Mouse (Mus musculus) adrenal gland, postnatal 36 days (tissue): ENCODE results near the gene Axdnd1. TPM values are rescaled to one million over a fixed set of nuclear protein-coding genes. Genes with fewer than 3 reads are reported as not detected.
"Not testable (repeated sequence)": the region's sequence is repeated elsewhere in the genome, so short reads cannot be mapped to it uniquely, and the experiment has no call there.

Experiments
- DNase-seq, 2 experiments: peaks; one replicate each; pipeline ENCODE4 v3.0.0; 2021; ENCODE audit warnings: mixed read lengths in 1 of 2
- total RNA-seq, 2 experiments: library from RNA; stranded (reverse); gene quantifications; 2 replicates each; pipeline ENCODE4 v1.2.3; 2021

Gene Axdnd1
- total RNA-seq, 2 experiments from 2014 or later, result 1.1 to 3.9 TPM

- DNase-seq, result no peak
Measured at GRCm38 (mm10) chr1:156437016-156437708, 16.2 kb upstream of the Axdnd1 start.

DNA sequence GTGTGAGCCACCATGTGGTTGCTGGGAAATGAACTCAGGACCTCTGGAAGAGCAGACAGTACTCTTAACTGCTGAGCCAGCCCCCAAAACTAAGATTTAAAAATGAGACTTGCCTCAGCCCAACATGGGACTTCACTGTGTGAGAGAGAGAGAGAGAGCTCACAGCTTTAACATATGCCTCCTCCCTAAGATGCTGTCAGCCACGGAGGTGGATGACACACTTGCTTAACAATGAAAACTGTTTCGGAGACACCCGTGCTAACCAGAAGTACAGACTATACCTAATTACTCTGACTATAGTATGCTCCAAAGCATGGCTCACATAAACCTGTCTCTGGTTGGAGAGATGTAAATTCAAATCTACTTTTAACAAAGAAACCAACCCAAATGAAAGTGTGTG, 12.5 kb upstream of the Axdnd1 start:
- no peak for DNase-seq

- DNase-seq, result no peak
Measured at GRCm38 (mm10) chr1:156432498-156432897, 11.5 kb upstream of the Axdnd1 start.

- DNase-seq, result no peak
Measured at GRCm38 (mm10) chr1:156428434-156428833, 7.5 kb upstream of the Axdnd1 start.

DNA sequence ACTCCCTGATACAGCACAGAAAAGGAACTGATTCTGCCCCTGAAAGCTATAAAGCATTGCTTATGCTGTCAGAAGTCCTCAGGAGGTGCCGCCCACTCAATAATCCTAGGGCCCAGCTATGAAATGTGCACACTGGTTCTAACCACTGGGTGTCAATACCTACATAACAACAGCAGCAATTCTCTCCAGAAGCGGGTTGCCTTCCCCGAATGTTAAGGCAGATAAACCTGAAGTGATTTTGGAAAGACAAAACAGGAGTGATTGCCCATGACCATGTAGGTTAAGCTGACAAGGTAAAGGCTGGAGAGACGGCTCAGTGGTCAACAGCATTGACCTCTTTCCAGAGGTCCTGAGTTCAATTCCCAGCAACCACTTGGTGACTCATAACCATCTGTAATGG, 4.8 kb upstream of the Axdnd1 start:
- DNase-seq, result no peak

- no peak for DNase-seq
Measured at GRCm38 (mm10) chr1:156424054-156424453, 3.1 kb upstream of the Axdnd1 start.

GRCm38 (mm10) chr1:156423493-156423892, 2.5 kb upstream of the Axdnd1 start:
- DNase-seq, result peak in 1 of 2 experiments; percentile 35

DNA sequence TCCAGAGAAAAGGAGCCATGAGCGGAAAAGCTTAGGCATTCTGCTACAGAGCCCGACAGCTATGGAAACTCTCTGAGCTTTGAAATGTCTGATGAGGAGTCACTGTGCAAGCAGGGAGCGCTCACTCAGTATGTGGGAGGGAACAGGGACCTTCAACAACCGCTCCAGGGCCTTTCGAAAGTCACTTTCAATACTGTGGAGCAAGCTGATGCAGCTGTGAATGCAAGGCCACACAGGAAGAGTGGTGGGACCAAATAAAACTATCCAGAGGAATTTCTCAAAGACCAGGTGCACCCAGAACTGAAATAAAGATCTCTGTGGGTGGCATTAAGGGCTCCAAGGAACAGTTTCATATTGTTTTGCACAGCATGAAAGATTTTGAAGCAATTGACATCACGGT, 1.9 kb upstream of the Axdnd1 start:
- DNase-seq, result peak in 1 of 2 experiments; percentile 44

GRCm38 (mm10) chr1:156418170-156418569, 2.8 kb downstream of the Axdnd1 start:
- DNase-seq, result peak in 1 of 2 experiments; percentile 43

DNA sequence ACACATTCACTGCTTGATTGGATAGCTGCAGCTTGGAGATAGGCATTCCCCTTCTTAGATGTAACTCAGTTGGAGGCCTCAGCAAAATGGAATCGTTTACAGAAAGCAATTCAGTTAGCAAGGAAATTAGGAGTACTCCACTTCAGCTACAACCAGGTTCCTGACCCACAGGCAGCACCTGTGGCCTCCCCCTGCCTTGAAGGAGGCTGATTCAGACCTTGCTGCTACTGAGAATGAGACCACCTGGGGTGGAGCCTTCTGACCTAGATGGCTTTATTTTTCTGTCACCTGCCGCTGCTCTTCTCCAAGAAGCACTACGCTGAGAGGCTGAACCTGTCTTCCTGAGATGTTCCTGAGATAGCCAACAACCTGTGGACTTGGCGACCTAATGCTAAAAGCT, 12.4 kb downstream of the Axdnd1 start:
- DNase-seq, result no peak

- no peak for DNase-seq
Measured at GRCm38 (mm10) chr1:156408004-156408403, 13.0 kb downstream of the Axdnd1 start.

DNA sequence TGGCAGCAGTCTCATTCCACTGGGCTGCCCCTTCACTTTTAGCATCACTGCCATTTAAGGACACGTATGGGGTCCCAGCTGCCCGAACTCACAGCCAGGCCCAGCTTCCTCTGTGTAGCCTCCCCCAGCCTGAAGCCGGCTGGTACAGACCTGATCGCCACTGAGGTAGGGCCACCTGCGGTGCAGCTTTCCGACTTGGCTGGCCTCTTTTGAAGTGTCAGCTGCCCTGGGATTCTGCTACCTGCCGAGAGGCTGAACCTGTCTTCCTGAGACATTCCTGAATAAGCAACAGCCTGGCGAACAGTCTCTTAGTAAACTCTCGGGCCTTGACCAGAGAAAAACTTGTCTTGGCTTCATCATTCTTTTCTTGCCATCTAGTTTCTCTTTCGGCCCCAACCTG, 17.7 kb downstream of the Axdnd1 start:
- DNase-seq, result no peak

GRCm38 (mm10) chr1:156402491-156402890, 18.5 kb downstream of the Axdnd1 start:
- DNase-seq, result no peak

DNA sequence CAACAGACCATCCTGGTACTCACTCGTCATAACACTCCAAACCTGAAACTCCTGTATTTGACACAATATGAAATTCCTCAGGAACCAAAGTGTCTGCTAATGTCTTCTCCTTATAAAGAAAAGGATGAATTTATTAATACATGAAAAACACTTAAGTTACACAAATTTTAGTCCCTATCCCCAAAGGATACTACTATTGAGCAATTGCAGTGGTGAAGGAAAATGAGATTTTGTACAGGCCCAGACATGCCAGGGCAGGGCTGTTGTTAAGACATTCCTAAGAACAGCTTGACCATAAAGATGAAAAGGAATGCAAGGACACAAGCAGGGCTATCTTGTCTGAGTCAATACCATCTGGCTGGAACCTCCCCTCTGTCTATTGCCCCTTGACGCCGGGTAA, 20.8 kb downstream of the Axdnd1 start:
- not testable (repeated sequence) for DNase-seq

DNA sequence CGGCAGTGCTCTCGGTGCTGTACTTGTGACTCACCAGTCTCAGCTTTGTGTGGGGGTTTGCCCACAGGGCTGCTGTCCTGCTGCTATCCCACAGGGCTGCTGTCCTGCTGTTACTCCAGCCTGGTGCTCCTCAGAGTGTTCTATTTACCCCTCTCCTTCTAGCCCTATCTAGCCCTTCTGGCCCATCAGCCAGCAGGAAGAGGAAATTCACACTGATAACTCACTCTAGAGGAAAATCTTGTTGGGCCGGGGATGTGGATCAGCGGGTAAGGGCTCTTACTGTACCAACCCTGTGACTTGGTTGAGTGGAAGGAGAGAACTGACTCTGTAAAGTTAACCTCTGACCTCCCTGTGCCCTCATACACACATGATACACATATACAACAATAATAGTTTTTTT, 27.8 kb downstream of the Axdnd1 start:
- no peak for DNase-seq

- no peak for DNase-seq
Measured at GRCm38 (mm10) chr1:156386880-156387279, 34.1 kb downstream of the Axdnd1 start.

GRCm38 (mm10) chr1:156386232-156386631, 34.7 kb downstream of the Axdnd1 start:
- no peak for DNase-seq

DNA sequence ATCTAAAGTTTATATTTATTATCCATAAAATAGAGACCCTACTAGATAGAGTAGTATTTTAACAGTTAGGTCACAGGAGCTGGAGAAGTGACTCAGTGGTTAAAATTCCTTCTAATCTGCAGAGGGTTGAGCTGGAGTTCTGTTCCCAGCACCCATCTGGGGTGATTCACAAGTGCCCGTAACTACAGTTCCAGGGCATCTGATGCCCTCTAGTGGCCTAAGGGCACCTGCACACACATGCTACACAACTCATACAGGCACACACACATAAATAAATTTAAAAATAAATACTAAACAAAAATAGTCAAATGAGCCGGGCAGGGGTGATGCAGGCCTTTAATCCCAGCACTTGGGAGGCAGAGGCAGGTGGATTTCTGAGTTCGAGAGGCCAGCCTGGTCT, 39.7 kb downstream of the Axdnd1 start:
- no peak for DNase-seq

GRCm38 (mm10) chr1:156365740-156366139, 55.2 kb downstream of the Axdnd1 start, which contains the start of gene Gm2000:
Gene Gm2000, plus strand, starts transcription at chr1:156366040.
- no peak for DNase-seq

DNA sequence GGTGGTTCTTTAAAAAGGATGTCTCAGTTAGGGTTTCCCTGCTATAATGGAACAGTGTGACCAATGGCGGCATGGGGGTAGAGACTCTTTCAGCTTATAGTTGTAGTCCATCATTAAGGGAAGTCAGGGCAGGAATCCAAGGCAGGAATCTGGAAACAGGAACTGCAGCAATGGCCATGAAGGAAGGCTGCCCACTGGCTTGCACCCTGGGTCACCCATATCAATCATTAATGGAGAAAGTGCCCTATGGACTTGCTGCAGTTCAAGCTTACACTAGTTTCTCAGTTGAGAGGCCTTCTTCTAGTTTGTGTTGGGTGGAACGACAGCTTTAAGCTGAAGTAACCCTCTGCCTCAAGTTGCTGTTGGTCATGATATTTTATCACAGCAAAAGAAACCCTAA, 68.5 kb downstream of the Axdnd1 start:
- no peak for DNase-seq

- no peak for DNase-seq
Measured at GRCm38 (mm10) chr1:156350441-156350840, 70.5 kb downstream of the Axdnd1 start.

DNA sequence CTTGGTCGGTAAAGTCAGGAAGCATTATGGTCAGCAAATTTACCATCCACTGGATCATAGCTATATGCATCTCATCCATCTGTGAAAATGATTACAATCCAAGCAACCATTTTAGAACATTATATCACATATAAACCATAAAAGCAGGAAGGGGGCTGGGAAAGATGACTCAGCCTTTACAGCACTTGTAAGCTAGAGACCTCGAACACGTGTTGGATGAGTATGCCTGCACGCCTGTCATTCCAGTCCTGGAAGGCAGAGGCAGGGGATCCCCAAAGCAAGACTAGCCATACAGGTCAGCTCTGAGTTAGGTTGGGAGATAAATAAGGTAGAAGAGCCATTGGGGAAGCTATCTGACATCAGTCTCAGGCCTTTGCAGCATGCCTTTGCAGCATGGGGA, 71.9 kb downstream of the Axdnd1 start:
- no peak for DNase-seq

GRCm38 (mm10) chr1:156345633-156346032, 75.3 kb downstream of the Axdnd1 start:
- no peak for DNase-seq

GRCm38 (mm10) chr1:156344433-156344832, 76.5 kb downstream of the Axdnd1 start:
- DNase-seq, result no peak
